Mouse (Mus musculus) E14TG2a.4 (cell line): ENCODE results near the gene Gng5.

Experiments used
- H3K27me3 ChIP-seq: 2 replicates; pipeline ENCODE4 v1.6.1; 2014; ENCODE audit warnings: low read length, control low read depth; ENCODE audit not compliant: insufficient read depth
- H3K36me3 ChIP-seq: 2 replicates; pipeline ENCODE4 v1.6.1; 2014; ENCODE audit warnings: low read length, control low read depth; ENCODE audit not compliant: insufficient read depth
- H3K4me1 ChIP-seq: replicated peaks from 2 replicates; pipeline ENCODE4 v1.6.1; 2014; ENCODE audit warnings: low read depth, low read length, control low read depth
- H3K4me3 ChIP-seq: replicated peaks from 2 replicates; pipeline ENCODE4 v1.5.1; 2014; ENCODE audit warnings: mild to moderate bottlenecking, low read length
- H3K9me3 ChIP-seq: 2 replicates; pipeline ENCODE4 v1.6.1; 2014; ENCODE audit warnings: low read length, control low read depth
- CTCF ChIP-seq: conservative IDR thresholded peaks from 2 replicates; pipeline ENCODE4 v1.5.1; 2014; ENCODE audit warnings: low read length
- NANOG ChIP-seq: IDR thresholded peaks from 2 replicates; pipeline ENCODE4 v1.6.1; 2014; ENCODE audit warnings: borderline replicate concordance, low read length, mixed read lengths
- POU5F1 ChIP-seq: IDR thresholded peaks from 2 replicates; pipeline ENCODE4 v1.6.1; 2014; ENCODE audit warnings: low read length, borderline replicate concordance

Gene Gng5

DNA sequence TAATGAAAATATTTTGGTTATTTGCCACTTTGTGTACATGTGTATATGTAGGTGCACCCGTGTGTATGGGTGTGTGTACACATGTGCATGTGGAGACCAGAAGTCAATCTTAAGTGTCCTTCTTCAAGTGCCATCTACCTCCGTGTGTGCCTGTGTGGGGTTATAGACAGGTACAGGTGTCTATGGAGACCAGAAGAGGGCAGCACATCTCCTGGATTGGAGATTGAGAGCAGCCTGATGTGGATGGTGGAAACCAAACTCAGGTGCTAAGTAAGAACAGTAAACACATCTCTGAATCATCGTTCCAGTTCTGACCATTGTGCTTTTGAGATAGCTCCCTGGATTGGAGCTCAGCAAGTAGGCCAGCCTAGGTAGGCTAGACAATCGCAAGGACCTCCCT lies 13.1 kb upstream of the Gng5 start:
- H3K9me3 ChIP-seq, result no peaks in the 10 kb centered on the region
- H3K27me3 ChIP-seq, result no peaks in the 10 kb centered on the region
- no peaks in the 10 kb centered on the region for H3K4me1 ChIP-seq
- no peak overlapping the region for H3K4me3 ChIP-seq
- no peaks in the 10 kb centered on the region for H3K36me3 ChIP-seq
- TF ChIP-seq CTCF (peak; percentile 40), NANOG (no peak), POU5F1 (no peak)

DNA sequence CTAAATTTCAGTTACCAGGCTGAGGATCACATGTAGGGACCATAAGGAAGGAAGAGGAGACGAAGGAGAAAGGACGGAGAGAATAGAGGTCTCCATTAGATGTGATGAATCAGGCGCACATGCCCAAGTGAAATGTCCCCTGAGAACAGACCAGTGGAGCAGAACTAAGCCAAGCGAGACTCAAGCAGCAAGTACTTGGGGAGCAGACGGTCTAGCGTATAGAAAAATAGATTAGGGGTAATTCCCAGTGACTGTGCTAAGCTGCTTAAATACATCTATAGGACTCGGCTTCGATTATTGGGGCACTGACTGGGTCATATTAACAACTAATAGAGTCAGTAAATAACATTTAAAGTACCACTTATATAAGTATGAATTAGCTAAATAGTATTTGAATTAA lies 4.7 kb upstream of the Gng5 start:
- Histone ChIP-seq H3K4me1 (peaks cover 5% of the 10 kb centered on the region; the same call in 1 of the 2 replicates), H3K36me3 (no peaks in the 10 kb centered on the region), H3K4me3 (no peak overlapping the region), H3K27me3 (no peaks in the 10 kb centered on the region), H3K9me3 (no peaks in the 10 kb centered on the region)
- TF ChIP-seq NANOG (no peak), CTCF (no peak), POU5F1 (no peak)

DNA sequence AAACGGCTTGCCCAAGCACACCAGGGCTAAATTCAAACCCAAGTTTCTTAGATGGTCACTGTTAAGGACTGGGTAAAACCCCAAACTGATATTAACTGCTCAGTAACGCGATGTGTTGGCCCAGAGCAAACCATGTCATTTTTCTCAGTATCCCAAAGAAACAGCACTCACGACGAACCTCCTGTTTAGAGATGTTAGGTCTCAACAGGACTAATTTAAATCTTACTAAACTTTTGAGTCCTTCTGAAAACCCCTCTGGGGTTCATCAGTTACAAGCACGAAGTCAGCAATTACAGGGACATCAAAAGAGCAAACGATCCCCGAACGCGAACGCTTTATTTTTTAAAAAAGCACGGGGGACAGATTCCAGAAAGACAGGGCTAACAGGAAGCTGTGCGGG lies 618 bp upstream of the Gng5 start:
- TF ChIP-seq POU5F1, result no peak
- TF ChIP-seq CTCF, result no peak
- TF ChIP-seq NANOG, result no peak
- Histone ChIP-seq H3K9me3 (no peaks in the 10 kb centered on the region), H3K4me3 (peak overlapping the region; percentile 90), H3K27me3 (no peaks in the 10 kb centered on the region), H3K36me3 (peaks cover 30% of the 10 kb centered on the region), H3K4me1 (peaks cover 35% of the 10 kb centered on the region)

DNA sequence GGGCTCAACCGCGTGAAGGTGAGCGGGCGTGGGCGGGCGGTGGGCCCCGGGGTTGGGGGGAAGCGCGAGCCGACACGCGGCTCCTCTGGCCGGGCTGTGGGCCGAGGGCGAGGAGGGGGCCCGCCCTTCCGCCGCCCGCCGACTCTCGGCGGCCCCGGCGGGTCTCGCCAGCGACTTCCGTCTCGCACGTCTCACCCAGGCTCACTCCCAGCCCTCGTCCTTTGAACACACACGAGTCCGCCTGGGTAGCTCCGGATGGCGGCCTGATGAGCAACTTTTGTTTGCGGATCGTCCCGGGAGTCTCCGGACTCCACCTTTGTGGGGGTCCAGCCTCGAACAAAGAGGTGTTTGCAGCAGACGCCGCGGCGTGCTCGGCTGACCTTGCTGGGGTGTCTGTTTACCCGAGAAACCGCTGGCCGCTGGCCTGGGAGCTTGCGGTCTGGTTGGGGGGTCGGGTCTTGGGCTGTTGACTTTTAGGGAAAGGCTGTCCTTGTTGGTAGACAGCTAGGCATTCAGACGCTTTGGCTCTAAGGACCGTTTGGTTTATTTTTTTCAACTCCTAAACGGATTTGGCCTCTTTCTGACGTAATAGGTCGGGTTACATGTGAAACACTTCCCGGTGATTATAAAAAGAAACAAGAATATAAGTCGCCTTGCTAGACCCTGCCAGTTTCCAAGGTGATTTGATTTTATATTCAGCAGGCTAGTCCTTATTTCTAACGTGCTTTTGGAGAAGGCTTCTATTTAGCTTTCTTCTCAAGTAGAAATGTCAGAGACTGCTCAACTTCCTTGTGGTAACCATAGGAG lies 599 bp downstream of the Gng5 start:
- no peak for TF ChIP-seq CTCF
- TF ChIP-seq NANOG, result no peak
- TF ChIP-seq POU5F1, result no peak
- Histone ChIP-seq H3K9me3 (no peaks in the 10 kb centered on the region), H3K4me1 (peaks cover 35% of the 10 kb centered on the region), H3K27me3 (no peaks in the 10 kb centered on the region), H3K36me3 (peaks cover 42% of the 10 kb centered on the region), H3K4me3 (peak overlapping the region; percentile 90)

DNA sequence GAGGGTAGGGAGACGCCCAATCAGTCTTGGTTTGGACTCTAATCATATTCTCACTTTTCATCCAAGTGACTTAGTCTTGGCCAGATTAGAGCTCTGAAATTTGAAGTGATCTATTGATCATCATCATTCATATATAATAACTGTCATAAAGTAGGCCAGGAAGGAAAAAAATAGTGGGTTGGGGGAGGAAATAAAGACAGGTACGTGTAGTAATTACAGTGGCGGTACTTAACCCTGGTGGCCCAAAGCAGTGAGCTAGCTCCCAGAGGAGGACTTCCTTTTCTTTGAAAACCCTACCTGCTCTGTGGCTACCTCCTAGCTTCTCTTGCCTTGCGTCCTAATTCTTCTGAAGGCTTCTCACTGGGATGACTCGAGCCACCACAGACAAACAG lies 1.2 kb downstream of the Gng5 start:
- TF ChIP-seq CTCF, result no peak
- no peak for TF ChIP-seq NANOG

DNA sequence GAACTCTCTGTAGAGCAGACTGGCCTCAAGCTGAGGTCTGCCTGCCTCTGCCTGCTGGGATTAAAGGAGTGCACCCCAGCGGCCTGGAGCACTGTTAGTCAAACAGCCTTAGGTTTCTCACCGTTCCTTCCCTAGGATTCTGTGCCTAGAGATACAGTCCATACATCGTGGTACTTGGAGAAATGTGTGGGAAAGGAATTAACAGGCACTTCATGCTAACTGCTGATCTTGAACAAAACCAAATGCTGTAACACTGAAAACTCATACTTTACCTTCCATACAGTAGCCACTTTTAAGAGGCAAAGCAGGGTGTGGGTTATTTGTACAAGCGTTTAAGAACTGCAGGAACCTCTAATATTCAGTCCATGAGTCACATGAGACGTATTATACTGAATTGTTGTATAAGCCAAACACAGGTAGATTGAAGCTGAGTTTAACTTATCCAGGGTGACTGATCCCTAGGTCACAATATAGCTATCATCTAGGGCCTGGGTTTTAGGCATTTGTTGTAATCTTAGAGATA lies 2.1 kb downstream of the Gng5 start:
- peaks cover 36% of the 10 kb centered on the region for H3K4me1 ChIP-seq
- peak overlapping the region; percentile 90 for H3K4me3 ChIP-seq

More for the DNA sequence above, 1.2 kb downstream of the Gng5 start:
- Histone ChIP-seq H3K9me3 (no peaks in the 10 kb centered on the region), H3K36me3 (peaks cover 48% of the 10 kb centered on the region), H3K27me3 (no peaks in the 10 kb centered on the region), H3K4me1 (peaks cover 35% of the 10 kb centered on the region), H3K4me3 (peak overlapping the region; percentile 90)

DNA sequence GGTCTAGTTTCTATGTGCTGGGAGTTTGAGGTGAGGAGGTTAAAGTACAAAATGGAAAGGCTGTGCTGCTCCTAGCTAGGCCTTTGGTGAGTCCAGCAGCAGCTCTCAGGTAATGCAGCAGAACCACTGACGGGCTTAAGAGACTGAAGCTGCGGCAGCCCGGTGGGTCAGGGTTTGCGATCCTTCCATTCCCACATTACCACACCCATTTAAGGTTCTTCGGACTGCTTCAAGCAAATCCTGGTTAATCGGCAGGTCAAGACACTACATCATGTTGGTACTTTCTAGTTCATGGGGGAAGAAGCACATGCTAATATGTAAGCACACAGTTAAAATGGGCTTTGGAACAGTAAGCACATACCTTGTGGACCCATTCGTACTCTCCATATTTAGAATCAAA lies 7.1 kb downstream of the Gng5 start:
- H3K4me3 ChIP-seq, result no peak overlapping the region
- TF ChIP-seq POU5F1 (no peak), CTCF (no peak), NANOG (no peak)
- no peaks in the 10 kb centered on the region for H3K9me3 ChIP-seq

More for the DNA sequence above, 2.1 kb downstream of the Gng5 start:
- TF ChIP-seq POU5F1 (no peak), CTCF (no peak), NANOG (no peak)
- no peaks in the 10 kb centered on the region for H3K9me3 ChIP-seq
- peaks cover 55% of the 10 kb centered on the region for H3K36me3 ChIP-seq
- no peaks in the 10 kb centered on the region for H3K27me3 ChIP-seq

DNA sequence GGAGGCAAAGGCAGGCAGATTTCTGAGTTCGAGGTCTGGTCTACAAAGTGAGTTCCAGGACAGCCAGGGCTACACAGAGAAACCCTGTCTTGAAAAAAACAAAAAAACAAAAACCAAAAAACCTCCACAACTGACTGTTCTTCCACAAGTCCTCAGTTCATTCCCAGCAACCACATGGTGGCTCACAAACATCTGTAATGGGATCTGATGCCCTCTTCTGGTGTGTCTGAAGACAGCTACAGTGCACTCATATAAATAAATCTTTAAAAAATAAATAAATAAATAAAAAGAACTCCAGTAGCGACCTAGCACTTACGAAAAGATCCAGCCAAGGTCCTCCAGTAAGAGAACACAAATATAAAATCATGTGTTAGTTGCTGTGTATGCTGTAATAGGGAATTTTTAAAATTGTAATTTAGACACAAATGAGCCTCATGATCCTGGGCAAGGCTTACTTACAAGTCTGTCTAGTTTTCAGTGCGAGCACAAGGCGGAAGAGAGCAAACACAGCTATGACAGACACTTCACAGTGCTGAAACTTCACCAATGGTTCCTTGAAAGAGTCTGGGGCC lies 20.7 kb downstream of the Gng5 start:
- TF ChIP-seq NANOG, result no peak
- no peak for TF ChIP-seq CTCF
- no peak for TF ChIP-seq POU5F1
- no peaks in the 10 kb centered on the region for H3K9me3 ChIP-seq
- no peaks in the 10 kb centered on the region for H3K27me3 ChIP-seq
- H3K36me3 ChIP-seq, result peaks cover 38% of the 10 kb centered on the region
- peaks cover 24% of the 10 kb centered on the region for H3K4me1 ChIP-seq
- H3K4me3 ChIP-seq, result peak overlapping the region; percentile 88

More for the DNA sequence above, 7.1 kb downstream of the Gng5 start:
- peaks cover 27% of the 10 kb centered on the region for H3K4me1 ChIP-seq
- H3K27me3 ChIP-seq, result no peaks in the 10 kb centered on the region
- H3K36me3 ChIP-seq, result peaks cover 98% of the 10 kb centered on the region
